Mouse (Mus musculus) myocyte (in vitro differentiated cells): ENCODE measurements around the gene Mms19. TPM values are rescaled to one million over a fixed set of nuclear protein-coding genes. Genes with fewer than 3 reads are reported as not detected.

Experiments
- H3K27me3 ChIP-seq: one replicate; pipeline ENCODE4 v1.6.1; 2011; ENCODE audit not compliant: control insufficient read depth, insufficient read depth, insufficient read length
- H3K36me3 ChIP-seq: one replicate; pipeline ENCODE4 v1.6.1; 2011; ENCODE audit not compliant: control insufficient read depth, insufficient read depth
- H3K4me2 ChIP-seq: one replicate; pipeline ENCODE4 v1.6.1; 2011; ENCODE audit warnings: low read depth, control low read depth
- H3K4me3 ChIP-seq: one replicate; pipeline ENCODE4 v1.5.1; 2011; ENCODE audit warnings: mild to moderate bottlenecking, control low read depth, moderate library complexity
- H3K79me2 ChIP-seq: one replicate; pipeline ENCODE4 v1.6.1; 2011; ENCODE audit not compliant: control insufficient read depth, insufficient read depth
- H3ac ChIP-seq: one replicate; pipeline ENCODE4 v1.6.1; 2011; ENCODE audit not compliant: control insufficient read depth, insufficient read length
- CEBPB ChIP-seq: IDR thresholded peaks from 2 replicates; pipeline ENCODE4 v1.6.1; 2011; ENCODE audit warnings: mild to moderate bottlenecking, moderate library complexity; ENCODE audit not compliant: poor library complexity, insufficient read depth, severe bottlenecking
- E2F4 ChIP-seq: IDR thresholded peaks from one replicate; pipeline ENCODE4 v1.6.1; 2011; ENCODE audit warnings: mild to moderate bottlenecking, control low read depth, moderate library complexity; ENCODE audit not compliant: insufficient read depth
- MAX ChIP-seq: IDR thresholded peaks from one replicate; pipeline ENCODE4 v1.6.1; 2011; ENCODE audit warnings: low read depth, mild to moderate bottlenecking, control low read depth
- MYOD1 ChIP-seq, 3 experiments: IDR thresholded peaks; one replicate each; pipeline ENCODE4 v1.6.1; 2011; ENCODE audit warnings: control low read depth in 2 of 3, low read depth in 2 of 3, mild to moderate bottlenecking in 2 of 3, moderate library complexity in 1 of 3; ENCODE audit not compliant: insufficient read length in 2 of 3, control insufficient read depth in 1 of 3
- MYOG ChIP-seq, 3 experiments: IDR thresholded peaks; one replicate each; pipeline ENCODE4 v1.6.1; 2011; ENCODE audit warnings: control low read depth in 2 of 3, low read depth in 2 of 3, mild to moderate bottlenecking in 2 of 3; ENCODE audit not compliant: insufficient read length in 2 of 3, control insufficient read depth in 1 of 3, insufficient read depth in 1 of 3
- POLR2A ChIP-seq: IDR thresholded peaks from one replicate; pipeline ENCODE4 v1.6.1; 2011; ENCODE audit warnings: low read depth, mild to moderate bottlenecking, control low read depth, moderate library complexity; ENCODE audit not compliant: insufficient read length
- POLR2AphosphoS2 ChIP-seq: IDR thresholded peaks from one replicate; pipeline ENCODE4 v1.6.1; 2011; ENCODE audit warnings: low read depth, control low read depth; ENCODE audit not compliant: insufficient read length
- REST ChIP-seq: IDR thresholded peaks from one replicate; pipeline ENCODE4 v1.6.1; 2011; ENCODE audit warnings: mild to moderate bottlenecking, control low read depth, moderate library complexity; ENCODE audit not compliant: insufficient read depth, insufficient read length
- SRF ChIP-seq: IDR thresholded peaks from one replicate; pipeline ENCODE4 v1.6.1; 2011; ENCODE audit warnings: low read depth; ENCODE audit not compliant: control insufficient read depth, insufficient read length
- TCF12 ChIP-seq: IDR thresholded peaks from one replicate; pipeline ENCODE4 v1.6.1; 2011; ENCODE audit warnings: mild to moderate bottlenecking, control low read depth; ENCODE audit not compliant: poor library complexity, insufficient read depth, severe bottlenecking
- TCF3 ChIP-seq: IDR thresholded peaks from one replicate; pipeline ENCODE4 v1.6.1; 2011; ENCODE audit warnings: low read depth, control low read depth; ENCODE audit not compliant: insufficient read length
- USF1 ChIP-seq: IDR thresholded peaks from one replicate; pipeline ENCODE4 v1.6.1; 2011; ENCODE audit warnings: low read depth, mild to moderate bottlenecking, control low read depth, moderate library complexity
- polyA plus RNA-seq: library from polyadenylated mRNA; unstranded; fragments of >200 nt; fragmentation: generic; extraction: Trizol; gene quantifications from one replicate; pipeline ENCODE4 v1.2.1, GENCODE M21; 2012; ENCODE audit warnings: missing spikeins

The Mms19 gene
- polyA plus RNA-seq, 1 experiment = 34.2 TPM

DNA sequence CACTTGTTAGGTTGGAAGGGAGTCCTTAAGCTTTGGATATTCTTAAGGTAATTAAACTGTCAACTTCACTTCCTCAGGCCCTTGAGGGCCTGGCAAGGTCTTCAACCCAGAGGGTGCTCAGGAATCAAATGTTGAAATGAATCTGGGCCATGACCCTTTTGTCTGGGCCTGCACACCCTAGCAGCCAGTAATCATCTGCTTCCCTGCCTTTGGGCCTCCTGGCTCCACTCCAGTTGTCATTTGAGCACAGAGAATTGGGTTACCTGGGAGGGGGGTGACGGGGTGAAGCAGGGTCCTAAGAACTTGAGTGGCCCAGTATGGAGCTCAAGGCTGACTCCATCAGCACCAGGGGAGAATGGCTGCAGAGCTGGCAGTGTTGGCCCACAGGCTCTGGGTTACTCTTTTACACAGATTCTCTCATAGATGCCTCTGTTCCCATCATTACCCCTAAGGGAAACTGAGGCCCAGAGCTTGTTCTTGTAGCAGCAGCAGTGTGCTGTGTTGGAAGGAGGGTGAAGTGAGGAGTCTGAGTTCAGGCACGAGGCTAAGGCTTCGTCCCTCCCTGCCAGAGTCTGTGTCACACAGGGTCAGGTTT is 33.4 kb upstream of the Mms19 start:
- Histone ChIP-seq H3K4me2 (peak overlapping the region; percentile 98), H3ac (no peak overlapping the region)
- TF ChIP-seq POLR2A (peak; percentile 17), SRF (no peak)

DNA sequence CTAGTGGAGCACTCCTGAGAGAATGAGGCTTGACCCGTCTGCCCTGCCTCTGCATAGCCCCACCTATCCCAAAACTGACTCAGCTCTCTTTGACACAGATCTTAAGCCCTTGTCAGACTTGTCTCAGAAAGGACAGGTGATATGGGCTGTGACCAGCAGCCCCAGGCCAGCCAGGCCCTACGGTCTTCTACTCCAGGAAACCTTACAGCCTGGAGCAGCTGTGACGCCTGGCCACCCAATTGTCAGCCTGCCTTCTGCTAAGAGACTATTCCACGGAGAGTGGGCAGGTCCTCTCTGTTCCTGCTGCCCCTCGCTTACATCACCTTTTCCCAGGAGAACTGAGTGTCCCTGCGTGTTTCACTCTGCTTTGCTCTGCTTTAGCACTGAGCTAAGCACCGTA is 30.2 kb upstream of the Mms19 start:
- no peaks in the 10 kb centered on the region for H3K36me3 ChIP-seq
- TF ChIP-seq MYOD1 (IDR thresholded peaks at IDR 0.05; ENCODE audit: control insufficient read depth in 1 of 3, insufficient read length in 2 of 3, low read depth in 2 of 3) = peak in 2 of 3 experiments; percentile 51 to 81
- TF ChIP-seq MYOG (IDR thresholded peaks at IDR 0.05; ENCODE audit: control insufficient read depth in 1 of 3, insufficient read depth in 1 of 3, insufficient read length in 2 of 3, low read depth in 2 of 3) = peak; percentile 48 to 83 (median 57)
- no peak for TF ChIP-seq USF1
- H3K79me2 ChIP-seq = peaks cover 74% of the 10 kb centered on the region
- no peak overlapping the region for H3ac ChIP-seq
- H3K4me2 ChIP-seq = peak overlapping the region; percentile 2
- no peaks in the 10 kb centered on the region for H3K27me3 ChIP-seq
- no peak overlapping the region for H3K4me3 ChIP-seq

More for the DNA sequence above, 33.4 kb upstream of the Mms19 start:
- Histone ChIP-seq H3K4me3 (no peak overlapping the region), H3K27me3 (no peaks in the 10 kb centered on the region), H3K36me3 (no peaks in the 10 kb centered on the region), H3K79me2 (peaks cover 58% of the 10 kb centered on the region)

DNA sequence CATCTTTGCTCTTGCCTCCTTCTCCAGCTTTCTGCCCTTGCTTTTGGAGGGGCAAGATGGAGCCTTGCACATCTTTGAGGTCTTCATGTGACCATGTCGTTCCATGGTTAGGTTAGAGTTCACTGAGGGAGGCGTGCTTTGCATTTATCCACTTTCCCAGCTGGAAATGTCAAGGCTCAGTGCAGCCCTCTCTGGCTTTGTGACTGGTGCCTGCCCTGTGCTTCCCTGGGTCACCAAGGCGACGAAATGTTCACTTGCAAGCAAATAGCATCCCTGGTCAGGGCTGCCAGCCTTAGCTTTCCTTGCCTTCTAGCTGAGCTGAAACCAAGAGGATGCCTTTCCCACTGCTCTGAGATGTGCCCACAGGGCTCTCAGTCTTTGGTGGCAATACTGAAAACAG is 29.5 kb upstream of the Mms19 start:
- no peak for TF ChIP-seq MYOG (IDR thresholded peaks at IDR 0.05; ENCODE audit: control insufficient read depth in 1 of 3, insufficient read depth in 1 of 3, insufficient read length in 2 of 3, low read depth in 2 of 3)
- TF ChIP-seq E2F4 = no peak
- TF ChIP-seq TCF3 = no peak
- TF ChIP-seq POLR2A = no peak
- no peak for TF ChIP-seq CEBPB
- Histone ChIP-seq H3K4me2 (peak overlapping the region; percentile 2), H3K79me2 (peaks cover 74% of the 10 kb centered on the region), H3K27me3 (no peaks in the 10 kb centered on the region), H3K4me3 (no peak overlapping the region), H3ac (no peak overlapping the region), H3K36me3 (no peaks in the 10 kb centered on the region)

GRCm38 (mm10) chr19:42009067-42009466 is 28.1 kb upstream of the Mms19 start:
- Histone ChIP-seq H3K4me3 (no peak overlapping the region), H3K79me2 (peaks cover 81% of the 10 kb centered on the region), H3K36me3 (no peaks in the 10 kb centered on the region), H3K27me3 (no peaks in the 10 kb centered on the region), H3K4me2 (peak overlapping the region; percentile 38), H3ac (no peak overlapping the region)
- TF ChIP-seq USF1 (no peak), MAX (no peak), POLR2A (no peak), POLR2AphosphoS2 (no peak), REST (no peak), SRF (no peak), MYOG (IDR thresholded peaks at IDR 0.05; ENCODE audit: control insufficient read depth in 1 of 3, insufficient read depth in 1 of 3, insufficient read length in 2 of 3, low read depth in 2 of 3) (no peak), CEBPB (no peak)

- Histone ChIP-seq H3K4me3 (no peak overlapping the region), H3K36me3 (no peaks in the 10 kb centered on the region), H3K79me2 (peaks cover 81% of the 10 kb centered on the region), H3K4me2 (peak overlapping the region; percentile 38), H3ac (no peak overlapping the region), H3K27me3 (no peaks in the 10 kb centered on the region)
- no peak for TF ChIP-seq POLR2AphosphoS2
- TF ChIP-seq REST = no peak
- TF ChIP-seq CEBPB = no peak
- TF ChIP-seq MAX = no peak
- no peak for TF ChIP-seq TCF12
- TF ChIP-seq E2F4 = no peak
- no peak for TF ChIP-seq USF1
- no peak for TF ChIP-seq SRF
- TF ChIP-seq TCF3 = no peak
- TF ChIP-seq MYOD1 (IDR thresholded peaks at IDR 0.05; ENCODE audit: control insufficient read depth in 1 of 3, insufficient read length in 2 of 3, low read depth in 2 of 3) = no peak
- TF ChIP-seq MYOG (IDR thresholded peaks at IDR 0.05; ENCODE audit: control insufficient read depth in 1 of 3, insufficient read depth in 1 of 3, insufficient read length in 2 of 3, low read depth in 2 of 3) = no peak
Observed at GRCm38 (mm10) chr19:42008586-42008985, 27.6 kb upstream of the Mms19 start.
